Mouse (Mus musculus) left cerebral cortex, adult 11 months (tissue): ENCODE data around the gene Cul4a.

Experiments used
- DNase-seq: peaks from one replicate; pipeline ENCODE4 v3.0.0; 2022; ENCODE audit warnings: low spot score

Gene Cul4a

GRCm38 (mm10) chr8:13139641-13140182, 34.3 kb downstream of the Cul4a start:
- no peak for DNase-seq

GRCm38 (mm10) chr8:13141681-13142080, 36.3 kb downstream of the Cul4a start:
- DNase-seq: no peak

GRCm38 (mm10) chr8:13148476-13148875, 43.1 kb downstream of the Cul4a start:
- DNase-seq: no peak

- DNase-seq: no peak
These were observed 43.9 kb downstream of the Cul4a start for GRCm38 (mm10) chr8:13149287-13149686.

- DNase-seq: no peak
These were observed 44.4 kb downstream of the Cul4a start for GRCm38 (mm10) chr8:13149866-13150265.

DNA sequence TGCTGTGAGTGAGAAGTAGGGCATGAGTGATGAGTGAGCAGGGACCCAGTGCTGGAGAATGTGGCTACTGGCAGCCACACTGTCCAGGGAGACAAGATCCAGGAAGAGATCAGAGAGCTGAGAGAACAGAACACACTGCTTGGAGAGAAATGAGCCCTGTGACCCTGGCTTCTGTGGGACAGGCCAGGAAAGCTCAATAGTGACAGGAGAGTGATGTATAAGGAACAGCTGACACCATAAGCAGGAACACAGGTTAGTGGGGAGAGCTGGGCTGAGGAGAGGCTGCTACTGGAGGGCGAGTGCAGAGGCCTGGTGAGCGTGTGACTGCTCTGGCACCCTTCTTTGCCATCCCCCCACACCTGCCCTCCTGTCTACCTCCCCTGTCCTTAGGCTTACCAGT, 45.5 kb downstream of the Cul4a start:
- DNase-seq: no peak

- DNase-seq: no peak
These were observed 48.7 kb downstream of the Cul4a start for GRCm38 (mm10) chr8:13154099-13154498.

GRCm38 (mm10) chr8:13155358-13155757, 49.9 kb downstream of the Cul4a start:
- no peak for DNase-seq

- peak; percentile 37 for DNase-seq
These were observed 51.1 kb downstream of the Cul4a start for GRCm38 (mm10) chr8:13156327-13157097.

GRCm38 (mm10) chr8:13158718-13159376, 53.4 kb downstream of the Cul4a start, which contains the start of gene Lamp1:
Lamp1 (plus strand) TSS chr8:13159161.
- peak; percentile 99 for DNase-seq

DNA sequence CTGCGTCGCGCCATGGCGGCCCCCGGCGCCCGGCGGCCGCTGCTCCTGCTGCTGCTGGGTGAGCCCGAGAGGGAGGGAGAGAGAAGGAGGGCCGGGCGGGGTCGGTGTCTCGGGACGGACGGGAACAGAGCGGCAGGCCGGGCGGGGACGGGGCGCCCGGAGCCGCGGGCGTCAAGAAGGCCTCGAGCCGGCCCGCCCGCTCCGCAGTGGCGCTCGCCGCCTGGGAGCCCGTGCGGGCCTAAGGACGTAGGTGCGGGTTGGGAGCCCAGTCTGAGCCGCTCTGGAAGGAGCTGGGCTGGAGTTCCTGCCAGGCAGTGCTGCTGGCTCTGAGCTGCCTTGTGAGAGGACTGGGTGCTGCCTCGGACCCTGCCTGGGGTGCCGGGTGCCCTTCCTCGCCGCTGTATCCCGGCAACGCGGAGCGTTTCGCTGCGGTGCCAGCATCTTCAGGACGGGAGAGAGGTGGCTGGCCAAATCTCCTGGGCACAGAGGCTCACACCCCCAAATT, 54.0 kb downstream of the Cul4a start:
- no peak for DNase-seq

DNA sequence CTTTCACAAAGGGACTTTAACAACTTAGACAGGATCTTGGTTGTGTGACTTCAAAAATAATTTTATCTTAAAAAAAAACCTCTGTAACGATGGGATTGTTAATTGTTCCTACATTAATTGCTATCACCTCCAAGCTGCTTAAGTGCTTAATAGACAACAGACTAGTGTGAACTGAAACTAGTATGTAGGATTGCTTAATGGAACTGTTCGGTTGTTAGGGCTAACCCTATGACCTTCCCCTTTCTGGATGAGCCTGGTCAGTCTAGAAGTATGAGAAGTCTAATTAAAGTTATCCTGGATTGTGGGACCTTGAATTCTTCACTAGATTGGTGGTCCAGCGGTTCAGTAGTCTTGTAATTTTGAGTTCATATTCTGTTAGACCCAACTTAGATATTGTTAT, 55.3 kb downstream of the Cul4a start:
- no peak for DNase-seq

DNA sequence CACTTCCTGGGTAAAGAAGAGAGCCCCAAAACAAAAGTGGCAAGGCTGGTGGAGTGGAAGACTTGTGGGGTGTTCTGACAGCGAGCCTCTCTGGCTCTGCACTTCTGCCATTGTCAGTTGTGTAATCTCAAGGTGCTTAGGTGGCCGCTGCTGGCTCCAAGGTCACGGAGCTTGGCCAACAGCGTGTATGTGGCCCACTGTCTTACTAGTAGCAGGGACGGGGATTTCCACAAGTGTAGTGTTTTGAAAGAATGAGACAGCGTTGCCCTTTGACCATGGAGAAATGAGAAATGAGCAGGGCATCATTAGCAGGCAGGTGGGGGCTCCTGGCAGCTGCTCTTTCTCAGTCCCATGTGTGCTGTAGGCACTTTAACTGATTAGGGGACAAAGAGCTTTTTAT, 56.7 kb downstream of the Cul4a start:
- DNase-seq: no peak

DNA sequence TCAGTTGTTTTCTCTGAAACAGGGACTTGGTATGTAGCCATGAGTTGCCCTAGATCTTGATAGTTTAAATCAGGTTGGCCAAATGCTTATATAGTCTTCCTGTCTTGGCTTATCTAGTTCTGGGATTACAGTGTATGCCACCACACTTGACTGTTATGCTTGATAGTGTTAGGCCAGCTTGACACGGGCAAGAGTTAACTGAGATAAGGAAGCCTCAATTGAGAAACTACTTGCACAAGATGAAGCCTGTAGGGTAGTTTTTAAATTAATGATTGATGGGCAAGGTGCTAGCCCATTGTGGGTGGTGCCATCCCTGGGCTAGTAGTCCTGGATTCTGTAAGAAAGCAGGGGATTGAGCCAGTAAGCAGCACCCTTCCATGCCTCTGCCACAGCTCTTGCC, 58.1 kb downstream of the Cul4a start:
- DNase-seq: no peak

- DNase-seq: no peak
These were observed 58.9 kb downstream of the Cul4a start for GRCm38 (mm10) chr8:13164361-13164760.

DNA sequence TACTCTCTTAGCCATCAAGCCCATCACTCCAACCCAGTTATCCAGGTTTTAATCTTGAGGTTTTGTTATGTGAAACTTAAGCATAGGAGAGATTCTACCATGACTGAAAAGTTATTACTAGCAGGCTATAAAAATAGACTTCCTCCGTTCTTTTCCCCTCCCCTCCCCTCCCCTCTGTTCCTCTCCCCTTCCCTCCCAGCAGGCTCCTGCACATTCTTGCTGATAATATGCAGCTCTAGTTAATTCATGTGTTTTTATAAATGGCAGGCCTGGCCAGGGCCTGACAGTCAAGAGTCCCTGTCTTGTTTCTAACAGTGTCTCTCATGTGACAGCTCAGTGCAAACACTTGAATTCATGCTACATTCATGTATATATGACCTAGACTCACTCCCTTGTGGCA, 65.1 kb downstream of the Cul4a start:
- DNase-seq: no peak

DNA sequence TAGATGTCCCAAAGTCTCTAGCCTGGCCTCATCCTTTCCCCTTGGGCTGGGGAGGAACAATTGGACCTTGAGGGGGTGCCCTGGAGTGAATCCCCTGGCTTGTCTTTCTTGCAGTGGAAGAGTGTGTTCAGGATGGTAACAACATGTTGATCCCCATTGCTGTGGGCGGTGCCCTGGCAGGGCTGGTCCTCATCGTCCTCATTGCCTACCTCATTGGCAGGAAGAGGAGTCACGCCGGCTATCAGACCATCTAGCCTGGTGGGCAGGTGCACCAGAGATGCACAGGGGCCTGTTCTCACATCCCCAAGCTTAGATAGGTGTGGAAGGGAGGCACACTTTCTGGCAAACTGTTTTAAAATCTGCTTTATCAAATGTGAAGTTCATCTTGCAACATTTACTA, 68.9 kb downstream of the Cul4a start:
- DNase-seq: no peak

- no peak for DNase-seq
These were observed 69.4 kb downstream of the Cul4a start for GRCm38 (mm10) chr8:13174811-13175210.

DNA sequence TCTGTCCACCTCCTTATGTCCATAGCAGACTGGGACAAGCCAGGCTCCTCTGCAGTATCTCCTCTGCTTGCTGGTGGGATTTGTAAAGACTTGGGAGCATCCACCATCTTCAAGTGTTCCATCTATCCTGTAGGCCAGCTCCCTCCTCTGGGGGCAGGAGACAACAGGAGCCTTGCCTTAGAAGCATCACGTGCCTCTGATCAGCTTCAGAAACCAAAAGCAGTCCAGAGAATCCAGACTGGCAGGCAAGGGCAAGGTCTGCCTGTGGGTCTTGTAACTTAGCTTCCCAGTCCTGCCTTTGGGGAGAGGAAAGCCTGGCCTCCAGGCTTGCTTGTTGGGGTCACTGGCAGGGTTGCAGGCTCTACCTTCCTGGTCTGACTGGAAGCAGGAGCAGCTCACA, 70.2 kb downstream of the Cul4a start:
- no peak for DNase-seq

DNA sequence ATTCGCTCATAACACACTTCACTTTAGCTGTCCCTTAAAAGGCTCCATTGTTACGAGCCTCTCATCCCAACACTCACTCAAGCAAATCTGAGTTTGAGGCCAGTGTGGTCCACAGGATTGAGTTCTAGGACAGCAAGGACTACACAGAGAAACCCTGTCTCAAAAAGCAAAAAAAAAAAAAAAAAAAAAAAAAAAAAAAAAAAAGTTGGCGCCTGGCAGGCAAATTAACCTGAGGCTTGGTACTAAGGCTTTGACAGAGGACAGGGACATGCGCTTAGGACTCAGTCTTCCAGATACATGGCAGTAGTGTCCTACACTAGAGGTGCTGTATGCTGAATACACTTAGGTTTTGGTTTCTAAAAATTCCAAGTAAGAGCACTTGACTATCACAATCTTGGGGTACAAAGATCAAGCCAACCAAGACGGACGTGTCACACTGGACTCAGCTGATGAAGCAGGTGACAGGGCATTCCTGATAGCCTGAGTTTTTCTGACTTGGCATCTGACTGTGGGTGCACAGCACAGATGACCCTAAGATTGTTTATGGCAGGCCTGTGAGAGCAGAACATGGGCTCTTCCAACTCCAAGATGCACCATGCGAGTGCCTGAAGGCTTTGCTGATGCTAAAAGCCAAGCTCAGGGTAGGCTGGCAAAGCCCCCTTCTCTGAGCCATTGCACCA, 71.9 kb downstream of the Cul4a start:
- no peak for DNase-seq

DNA sequence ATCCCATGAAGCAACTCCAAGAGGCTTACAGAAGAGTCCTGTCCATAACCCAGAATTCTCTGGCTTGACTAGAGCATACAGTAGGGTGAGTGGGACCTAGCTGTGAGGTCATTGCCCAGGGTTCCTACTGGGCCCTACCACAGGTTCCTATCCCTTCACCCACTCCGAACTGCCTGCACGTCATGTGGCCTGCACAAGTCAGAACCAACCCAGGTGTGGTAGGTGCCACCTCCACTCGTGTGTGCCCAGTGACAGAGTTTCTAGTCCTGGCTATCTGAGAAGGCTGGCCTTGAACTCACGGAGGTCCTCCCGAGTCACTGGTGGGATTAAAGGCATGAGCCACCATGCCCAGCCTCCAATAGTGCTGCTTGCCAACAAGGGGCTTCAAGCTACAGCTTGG, 72.7 kb downstream of the Cul4a start:
- no peak for DNase-seq

- DNase-seq: no peak
These were observed 74.1 kb downstream of the Cul4a start for GRCm38 (mm10) chr8:13179482-13179881.

DNA sequence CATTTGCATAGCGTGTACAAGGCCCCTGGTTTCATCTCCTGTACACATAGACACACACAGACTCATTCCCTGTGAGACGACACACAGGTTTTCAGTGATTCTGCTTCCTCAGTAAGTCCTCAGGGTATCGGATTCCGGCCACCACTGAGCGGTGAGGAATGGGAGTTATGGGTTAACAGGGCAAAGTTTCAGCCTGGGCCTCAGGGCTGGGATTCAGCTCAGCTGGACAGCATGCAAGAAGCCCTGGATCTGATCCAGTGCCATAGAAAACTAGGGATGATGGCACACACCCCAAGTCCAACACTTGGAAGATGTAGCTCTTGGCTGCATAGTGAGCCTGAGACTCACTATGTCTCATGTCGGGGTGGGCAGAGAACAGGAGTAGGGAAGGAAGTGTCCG, 74.5 kb downstream of the Cul4a start:
- DNase-seq: no peak
